Mouse (Mus musculus) midbrain, embryonic 13.5 days (tissue): ENCODE results near the gene Agpat4. TPM values are rescaled to one million over a fixed set of nuclear protein-coding genes. Genes with fewer than 3 reads are reported as not detected.

Experiments used
- ATAC-seq: fragments of 200-750 bp; cut with Nextera tagmentation; 2 replicates; pipeline ENCODE4 v1.8.0; 2017; ENCODE audit warnings: mild to moderate bottlenecking, moderate TSS enrichment, moderate library complexity
- H3K27ac ChIP-seq: fragments of 300-500 bp; sonication (generic); 2 replicates; pipeline ENCODE4 v1.5.1; 2015; ENCODE audit warnings: inconsistent platforms, mild to moderate bottlenecking, moderate library complexity
- H3K27me3 ChIP-seq: fragments of 300-500 bp; sonication (generic); 2 replicates; pipeline ENCODE4 v1.6.1; 2015; ENCODE audit warnings: mild to moderate bottlenecking, inconsistent platforms
- H3K36me3 ChIP-seq: fragments of 300-500 bp; sonication (generic); 2 replicates; pipeline ENCODE4 v1.6.1; 2015; ENCODE audit warnings: mild to moderate bottlenecking, inconsistent platforms
- H3K4me1 ChIP-seq: fragments of 300-500 bp; sonication (generic); replicated peaks from 2 replicates; pipeline ENCODE4 v1.6.1; 2015; ENCODE audit warnings: inconsistent platforms
- H3K4me2 ChIP-seq: fragments of 300-500 bp; sonication (generic); replicated peaks from 2 replicates; pipeline ENCODE4 v1.6.1; 2015; ENCODE audit warnings: moderate library complexity, mild to moderate bottlenecking, inconsistent platforms
- H3K4me3 ChIP-seq: fragments of 300-500 bp; sonication (generic); replicated peaks from 2 replicates; pipeline ENCODE4 v1.5.1; 2015; ENCODE audit warnings: mild to moderate bottlenecking, inconsistent platforms
- H3K9ac ChIP-seq: fragments of 300-500 bp; sonication (generic); replicated peaks from 2 replicates; pipeline ENCODE4 v1.6.1; 2015; ENCODE audit warnings: mild to moderate bottlenecking, inconsistent platforms
- H3K9me3 ChIP-seq: fragments of 300-500 bp; sonication (generic); 2 replicates; pipeline ENCODE4 v1.6.1; 2016; ENCODE audit warnings: mild to moderate bottlenecking, inconsistent platforms
- WGBS: fragments of 180-500 bp; shearing (Covaris S2); methylation state at CpG from one replicate; pipeline ENCODE4 v1.1.7; 2015; 5-methylcytosine and 5-hydroxymethylcytosine counted together
- polyA plus RNA-seq: library from polyadenylated mRNA; unstranded; fragments of >200 nt; fragmentation: Nextera tagmentation; extraction: Ambion mirVana; gene quantifications from 2 replicates; pipeline ENCODE4 v1.2.1, GENCODE M21; 2015

Agpat4 gene
- polyA plus RNA-seq, 1 experiment from 2014 or later: 51.9 TPM

DNA sequence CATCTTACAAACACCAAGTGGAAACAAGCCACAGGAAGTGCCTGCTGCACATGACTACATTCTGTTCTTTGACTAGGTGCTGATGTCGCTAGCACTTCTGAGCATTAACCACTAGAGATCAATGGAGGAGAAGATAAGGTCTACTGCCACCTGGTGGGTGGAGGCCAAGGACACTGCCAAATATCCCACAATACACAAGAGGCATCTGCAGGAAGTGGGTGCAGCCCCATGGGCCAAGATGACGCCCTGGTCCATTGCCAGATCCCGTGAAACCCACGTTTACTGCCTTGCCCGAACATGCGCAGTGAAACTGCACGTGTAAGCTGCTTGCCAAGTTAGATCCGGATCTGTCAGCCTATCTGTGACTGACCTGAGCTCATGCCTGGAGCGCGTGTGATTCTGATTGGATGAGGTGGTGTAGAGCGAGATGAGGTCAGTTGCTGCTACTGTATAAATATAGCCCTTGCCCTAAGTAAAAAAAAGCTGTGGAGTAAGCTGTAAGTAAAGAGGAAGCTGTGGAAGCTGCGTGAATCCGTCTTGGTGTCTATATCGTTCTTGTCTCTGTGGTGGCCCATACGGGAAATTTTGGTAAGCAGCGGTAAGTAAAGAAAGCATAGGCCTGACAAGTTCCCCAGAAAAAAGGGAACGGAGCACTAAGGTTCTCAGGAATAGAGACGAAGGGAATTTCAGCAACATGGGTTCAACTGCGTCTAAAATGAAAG lies 131.4 kb downstream of the Agpat4 start:
- Histone ChIP-seq H3K9me3 (peaks cover 3% of the 10 kb centered on the region; the same call in 1 of the 2 replicates), H3K27ac (no peak overlapping the region), H3K4me2 (no peak overlapping the region), H3K4me3 (no peak overlapping the region), H3K36me3 (peaks cover 81% of the 10 kb centered on the region), H3K9ac (no peak overlapping the region), H3K4me1 (no peaks in the 10 kb centered on the region), H3K27me3 (no peaks in the 10 kb centered on the region)
- ATAC-seq: no peak
- 96% methylated on average over 19 of the region's 19 CpGs for WGBS

DNA sequence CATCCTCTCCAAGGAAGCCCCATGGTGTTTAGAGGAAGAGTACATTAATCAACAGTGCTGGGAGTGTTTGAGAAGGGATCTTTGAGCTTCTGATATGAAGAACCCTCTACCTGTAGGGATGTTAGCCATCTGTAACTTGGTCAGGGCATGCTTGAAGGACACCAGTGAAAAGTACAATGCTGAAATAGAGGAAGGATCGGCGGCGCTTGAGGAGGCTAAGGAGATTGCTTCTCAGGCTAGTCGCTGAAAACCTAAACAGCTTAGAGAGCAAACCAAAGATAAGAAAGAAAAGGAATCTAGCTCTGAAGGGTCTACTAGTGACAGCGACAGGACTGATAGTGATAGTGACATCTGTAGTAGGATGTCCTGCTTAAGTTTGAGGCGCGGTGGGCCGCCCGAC lies 132.1 kb downstream of the Agpat4 start:
- 99% methylated on average over 9 of the region's 9 CpGs for WGBS
- ATAC-seq: no peak
- H3K4me2 ChIP-seq: no peak overlapping the region
- no peaks in the 10 kb centered on the region for H3K27me3 ChIP-seq
- no peak overlapping the region for H3K4me3 ChIP-seq
- H3K9ac ChIP-seq: no peak overlapping the region
- no peaks in the 10 kb centered on the region for H3K4me1 ChIP-seq
- peaks cover 3% of the 10 kb centered on the region; the same call in 1 of the 2 replicates for H3K9me3 ChIP-seq
- H3K36me3 ChIP-seq: peaks cover 87% of the 10 kb centered on the region
- no peak overlapping the region for H3K27ac ChIP-seq

GRCm38 (mm10) chr17:12256142-12256541 lies 137.6 kb downstream of the Agpat4 start:
- WGBS: 97% methylated on average over 11 of the region's 11 CpGs
- H3K9ac ChIP-seq: no peak overlapping the region

DNA sequence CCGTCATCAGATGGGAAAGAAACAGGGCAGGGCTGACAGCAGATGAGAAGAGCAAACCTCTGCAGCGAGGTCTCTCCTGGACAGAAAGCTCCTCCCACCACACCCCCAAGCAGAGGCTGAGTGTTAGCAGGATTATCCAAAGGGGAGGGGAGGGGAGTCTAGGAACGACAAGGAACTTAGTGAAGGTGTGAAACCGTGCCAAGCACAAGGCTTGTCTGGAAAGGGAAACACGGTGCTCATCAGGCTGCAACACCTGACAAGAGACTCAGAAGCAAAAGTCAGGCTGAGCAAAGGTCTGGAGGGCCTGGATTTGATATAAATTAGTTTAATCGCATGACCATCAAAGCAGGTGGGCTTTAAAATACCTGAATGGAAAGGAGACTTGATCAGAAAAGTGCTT lies 140.0 kb downstream of the Agpat4 start:
- Histone ChIP-seq H3K9ac (no peak overlapping the region), H3K27me3 (no peaks in the 10 kb centered on the region), H3K36me3 (peaks cover 83% of the 10 kb centered on the region), H3K4me2 (no peak overlapping the region), H3K27ac (no peak overlapping the region), H3K4me3 (no peak overlapping the region), H3K9me3 (no peaks in the 10 kb centered on the region), H3K4me1 (no peaks in the 10 kb centered on the region)
- no peak for ATAC-seq
- whole genome bisulfite sequencing: 70% methylated on average over 6 of the region's 6 CpGs

More at GRCm38 (mm10) chr17:12256142-12256541, 137.6 kb downstream of the Agpat4 start:
- H3K4me2 ChIP-seq: no peak overlapping the region
- H3K9me3 ChIP-seq: peaks cover 3% of the 10 kb centered on the region; the same call in 1 of the 2 replicates
- peaks cover 97% of the 10 kb centered on the region for H3K36me3 ChIP-seq
- H3K27ac ChIP-seq: no peak overlapping the region
- H3K27me3 ChIP-seq: no peaks in the 10 kb centered on the region
- no peaks in the 10 kb centered on the region for H3K4me1 ChIP-seq
- no peak for ATAC-seq
- H3K4me3 ChIP-seq: no peak overlapping the region

DNA sequence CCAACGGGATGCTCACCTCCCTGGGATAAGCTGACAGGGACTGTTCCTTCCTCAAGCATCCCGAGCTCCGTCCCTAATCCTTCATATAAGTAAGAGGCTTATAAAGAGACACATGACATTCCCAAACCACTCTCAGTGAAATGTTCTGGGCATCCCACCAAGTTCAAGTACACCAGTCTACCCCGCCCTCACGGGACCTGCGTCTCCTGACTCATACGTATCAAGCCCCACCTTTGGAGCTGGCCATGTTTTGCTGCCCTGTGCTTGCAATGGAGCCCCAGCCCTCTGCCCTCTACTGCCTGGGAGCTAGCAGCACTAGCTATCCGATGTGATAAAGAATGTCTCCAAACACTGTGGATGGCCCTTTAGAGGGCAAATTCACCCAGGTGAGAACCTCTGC lies 141.5 kb downstream of the Agpat4 start:
- no peak for ATAC-seq
- no peak overlapping the region for H3K4me3 ChIP-seq
- peaks cover 69% of the 10 kb centered on the region for H3K36me3 ChIP-seq
- no peak overlapping the region for H3K9ac ChIP-seq
- no peaks in the 10 kb centered on the region for H3K9me3 ChIP-seq
- H3K4me1 ChIP-seq: no peaks in the 10 kb centered on the region
- H3K27ac ChIP-seq: no peak overlapping the region
- no peak overlapping the region for H3K4me2 ChIP-seq
- whole genome bisulfite sequencing: 91% methylated on average over 8 of the region's 8 CpGs
- H3K27me3 ChIP-seq: no peaks in the 10 kb centered on the region

GRCm38 (mm10) chr17:12261376-12261775 lies 142.9 kb downstream of the Agpat4 start:
- Histone ChIP-seq H3K4me3 (no peak overlapping the region), H3K4me2 (no peak overlapping the region), H3K9ac (no peak overlapping the region), H3K9me3 (no peaks in the 10 kb centered on the region), H3K27me3 (no peaks in the 10 kb centered on the region), H3K36me3 (peaks cover 55% of the 10 kb centered on the region), H3K27ac (no peak overlapping the region), H3K4me1 (peaks cover 7% of the 10 kb centered on the region)
- 91% methylated on average over 7 of the region's 7 CpGs for WGBS
- no peak for ATAC-seq

DNA sequence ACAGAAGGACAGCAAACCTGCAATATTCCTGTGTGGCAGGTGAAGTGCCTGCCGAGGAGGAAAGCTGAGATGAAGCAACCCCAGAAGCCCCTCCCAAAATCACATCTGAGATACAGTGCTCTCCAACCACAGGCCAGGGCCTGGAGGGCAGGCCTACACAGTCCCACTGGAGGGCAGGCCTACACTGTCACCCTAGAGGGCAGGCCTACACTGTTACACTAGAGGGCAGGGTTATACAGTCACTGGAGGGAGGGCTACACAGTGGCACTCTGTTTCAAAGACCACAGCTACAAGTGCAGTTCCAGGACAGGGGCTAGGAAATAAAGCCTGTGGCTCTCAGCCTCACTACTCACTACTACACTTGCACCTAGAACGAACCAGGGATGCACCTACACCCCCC lies 143.4 kb downstream of the Agpat4 start:
- Histone ChIP-seq H3K36me3 (peaks cover 50% of the 10 kb centered on the region), H3K27me3 (no peaks in the 10 kb centered on the region), H3K4me1 (peaks cover 12% of the 10 kb centered on the region), H3K27ac (no peak overlapping the region), H3K4me3 (no peak overlapping the region), H3K9ac (no peak overlapping the region), H3K9me3 (no peaks in the 10 kb centered on the region), H3K4me2 (no peak overlapping the region)
- WGBS: 93% methylated on average over 2 of the region's 2 CpGs
- ATAC-seq: no peak

DNA sequence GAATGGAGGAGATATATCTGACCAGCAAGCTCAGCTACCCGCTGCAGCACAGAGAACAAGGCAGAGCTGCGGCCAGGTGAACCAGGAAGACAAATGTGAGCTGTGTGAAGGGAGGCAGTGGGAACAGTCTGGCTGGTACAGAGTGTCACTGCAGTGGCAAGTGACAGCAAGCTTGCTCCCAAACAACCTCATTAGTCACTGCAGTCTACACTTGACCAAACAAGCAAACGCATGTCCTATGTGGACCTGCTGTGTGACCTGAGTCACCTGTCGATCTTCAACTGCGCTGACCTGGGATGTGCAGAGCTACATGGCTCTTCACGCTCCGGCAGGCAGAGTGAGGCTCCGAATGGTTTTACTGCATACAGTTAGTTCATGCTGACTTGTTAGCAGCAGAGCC lies 144.3 kb downstream of the Agpat4 start:
- no peak overlapping the region for H3K9ac ChIP-seq
- WGBS: 94% methylated on average over 8 of the region's 8 CpGs
- peaks cover 41% of the 10 kb centered on the region for H3K36me3 ChIP-seq
- H3K4me1 ChIP-seq: peaks cover 19% of the 10 kb centered on the region
- no peak overlapping the region for H3K4me2 ChIP-seq
- no peak for ATAC-seq
- H3K27ac ChIP-seq: no peak overlapping the region
- H3K27me3 ChIP-seq: no peaks in the 10 kb centered on the region
- H3K4me3 ChIP-seq: no peak overlapping the region
- H3K9me3 ChIP-seq: no peaks in the 10 kb centered on the region

GRCm38 (mm10) chr17:12263787-12264186 lies 145.3 kb downstream of the Agpat4 start:
- Histone ChIP-seq H3K9ac (no peak overlapping the region), H3K4me1 (peaks cover 23% of the 10 kb centered on the region), H3K4me2 (no peak overlapping the region), H3K4me3 (no peak overlapping the region), H3K27me3 (no peaks in the 10 kb centered on the region), H3K9me3 (no peaks in the 10 kb centered on the region), H3K27ac (no peak overlapping the region), H3K36me3 (peaks cover 34% of the 10 kb centered on the region)
- 86% methylated on average over 13 of the region's 13 CpGs for WGBS
- no peak for ATAC-seq

- WGBS: 93% methylated on average over 3 of the region's 3 CpGs
- Histone ChIP-seq H3K4me1 (peaks cover 24% of the 10 kb centered on the region), H3K27me3 (no peaks in the 10 kb centered on the region), H3K36me3 (peaks cover 34% of the 10 kb centered on the region), H3K9me3 (no peaks in the 10 kb centered on the region), H3K9ac (no peak overlapping the region), H3K4me2 (no peak overlapping the region), H3K27ac (no peak overlapping the region), H3K4me3 (no peak overlapping the region)
- no peak for ATAC-seq
Observed at GRCm38 (mm10) chr17:12264293-12264692, 145.8 kb downstream of the Agpat4 start.

GRCm38 (mm10) chr17:12265969-12266925 lies 147.7 kb downstream of the Agpat4 start:
- 67% methylated on average over 21 of the region's 21 CpGs for WGBS
- peak overlapping the region; percentile 58; the same call in 1 of the 2 replicates for H3K27ac ChIP-seq
- no peak overlapping the region for H3K9ac ChIP-seq
- H3K4me1 ChIP-seq: peaks cover 24% of the 10 kb centered on the region
- peak; percentile 76 for ATAC-seq
- H3K36me3 ChIP-seq: peaks cover 29% of the 10 kb centered on the region
- no peaks in the 10 kb centered on the region for H3K27me3 ChIP-seq
- H3K4me3 ChIP-seq: no peak overlapping the region
- H3K4me2 ChIP-seq: no peak overlapping the region
- H3K9me3 ChIP-seq: no peaks in the 10 kb centered on the region

DNA sequence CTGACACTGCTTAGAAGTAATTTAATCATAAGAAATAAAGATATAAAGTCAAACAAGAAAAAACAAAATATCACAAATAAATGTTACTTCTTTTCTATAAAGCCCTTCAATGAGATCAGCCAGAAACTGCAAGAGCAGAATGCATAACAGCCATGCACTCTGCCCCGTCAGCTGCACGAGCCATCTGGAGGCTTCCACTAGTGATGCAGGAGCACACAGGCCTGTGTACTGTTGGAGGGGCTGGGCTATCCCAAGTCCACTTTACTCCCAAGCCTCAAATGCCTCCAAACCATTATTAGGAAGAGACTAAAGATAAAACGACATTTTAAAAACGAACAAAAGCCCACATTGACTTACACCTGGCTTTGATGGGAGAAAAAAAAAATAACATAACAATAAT lies 149.6 kb downstream of the Agpat4 start:
- no peaks in the 10 kb centered on the region for H3K9me3 ChIP-seq
- H3K4me1 ChIP-seq: peaks cover 27% of the 10 kb centered on the region
- no peaks in the 10 kb centered on the region for H3K27me3 ChIP-seq
- H3K9ac ChIP-seq: no peak overlapping the region
- no peak overlapping the region for H3K27ac ChIP-seq
- WGBS: 73% methylated on average over 4 of the region's 4 CpGs
- no peak overlapping the region for H3K4me3 ChIP-seq
- H3K36me3 ChIP-seq: peaks cover 31% of the 10 kb centered on the region
- H3K4me2 ChIP-seq: no peak overlapping the region
- ATAC-seq: no peak
